Mouse (Mus musculus): ENCODE measurements around the gene Fut2.

Fut2 gene

GRCm38 (mm10) chr7:45666161-45666560 lies at the start of gene Fut2:
Gene Fut2, minus strand, starts transcription at chr7:45666394.
- in situ Hi-C loops (cut with MboI), result no loop called here

DNA sequence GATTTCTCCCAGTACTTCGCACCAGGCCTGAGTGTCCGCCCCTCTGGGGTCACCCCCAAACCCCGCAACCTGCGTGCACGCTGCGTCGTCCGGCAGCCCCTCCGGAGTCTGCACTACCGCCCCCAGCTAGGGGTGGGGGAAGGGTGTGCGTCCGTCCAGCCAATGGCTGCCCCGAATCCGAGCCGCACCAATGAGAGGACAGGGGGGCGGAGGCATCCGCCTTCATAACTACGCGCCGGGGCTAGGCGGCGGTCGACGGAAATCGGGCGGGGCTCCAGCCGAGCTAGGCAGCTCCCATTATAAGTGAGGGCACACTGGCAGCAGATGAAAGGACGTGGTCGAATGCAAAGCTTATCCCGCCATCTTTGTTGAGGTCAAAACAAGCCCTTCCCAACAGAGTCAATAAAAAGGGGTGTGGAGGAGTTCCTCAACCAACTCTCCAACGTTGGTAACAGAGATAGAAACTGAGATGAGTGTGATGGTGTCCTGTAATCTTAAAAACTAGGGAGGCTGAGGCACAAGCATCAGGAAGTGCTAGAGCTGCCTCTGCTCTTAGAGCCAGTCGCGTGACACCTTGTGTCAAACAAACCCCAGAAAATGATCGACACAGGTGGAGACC lies 49.0 kb upstream of the Fut2 start, which contains the start of gene Rpl18:
Gene Rpl18 (plus strand): TSS at position 368 of the 619 bp plus-strand sequence.
- in situ Hi-C loops (cut with MboI), result no loop called here

- in situ Hi-C loops (cut with MboI), result no loop called here
These were observed 48.5 kb upstream of the Fut2 start for GRCm38 (mm10) chr7:45714630-45715089.

- in situ Hi-C loops (cut with MboI), result no loop called here
These were observed 47.8 kb upstream of the Fut2 start for GRCm38 (mm10) chr7:45713881-45714520.

- in situ Hi-C loops (cut with MboI), result no loop called here
These were observed 47.2 kb upstream of the Fut2 start for GRCm38 (mm10) chr7:45713396-45713795.

DNA sequence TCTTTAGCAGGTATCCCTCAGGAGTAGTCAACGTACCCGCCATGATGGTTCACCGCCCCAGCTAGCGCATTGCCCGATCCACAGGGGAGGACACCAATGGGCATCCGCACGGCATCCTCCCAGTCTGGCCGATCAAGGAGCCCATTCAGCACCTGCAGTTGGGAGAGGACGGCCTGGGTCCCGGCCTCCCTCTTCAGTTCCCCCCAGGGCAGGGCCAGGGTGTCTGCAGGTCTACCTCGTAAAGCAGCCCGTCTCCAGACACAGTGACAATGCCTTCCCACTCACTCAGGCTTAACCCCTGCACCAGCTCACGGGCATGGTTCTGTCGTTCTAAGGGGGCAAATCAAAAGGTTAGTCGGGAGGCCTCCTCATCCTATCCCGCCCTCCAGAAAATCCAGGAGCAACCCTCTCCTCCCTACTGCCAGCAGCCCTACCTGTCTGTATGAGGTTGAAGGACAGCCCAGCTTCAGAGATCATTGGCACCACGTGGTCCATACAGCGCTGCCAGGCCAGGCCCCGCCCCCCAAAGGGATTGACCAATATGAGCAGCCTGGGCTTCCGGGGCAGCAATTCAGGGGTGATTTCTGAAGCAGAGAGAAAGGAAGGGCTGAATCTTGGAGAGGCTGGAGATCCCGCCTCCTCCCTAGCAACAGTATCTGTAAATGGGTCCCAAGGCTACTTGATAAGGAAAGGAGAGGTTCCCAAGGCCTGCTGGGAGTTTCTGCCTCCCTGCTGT lies 46.0 kb upstream of the Fut2 start:
- in situ Hi-C loops (cut with MboI), result no loop called here

DNA sequence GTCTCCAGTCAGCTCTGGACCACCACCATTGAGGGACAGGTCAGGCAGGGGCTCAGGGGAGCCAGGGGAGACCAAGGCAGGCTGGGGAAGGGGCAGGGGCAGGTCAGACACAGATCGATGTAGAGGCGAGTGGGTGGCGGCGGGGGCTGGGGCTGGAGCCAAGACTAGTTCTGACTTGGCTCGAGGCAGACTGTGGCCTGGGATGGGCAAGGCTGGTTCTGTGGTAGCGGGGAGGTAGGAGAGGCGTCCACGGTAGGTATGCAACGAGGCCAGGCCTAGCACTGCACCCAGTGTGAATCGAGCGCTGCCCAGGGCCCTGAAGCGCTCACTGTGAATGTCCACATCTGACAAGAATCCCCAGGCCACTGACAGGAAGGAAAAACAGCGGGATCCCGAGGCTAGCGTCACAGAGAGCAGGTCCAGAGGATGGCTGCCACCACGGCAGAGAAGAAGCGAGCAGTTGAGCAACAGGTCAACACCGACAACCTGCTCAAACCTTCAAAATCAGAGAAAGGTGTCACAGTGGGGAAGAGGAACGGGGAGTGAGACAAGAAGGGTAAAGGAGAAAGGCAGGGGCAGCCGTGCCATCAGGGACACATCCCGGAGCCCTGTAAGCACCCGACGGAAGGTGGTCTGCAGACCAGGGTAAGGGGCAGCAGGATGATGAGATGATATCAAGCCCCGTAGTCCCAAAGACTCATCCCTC lies 45.3 kb upstream of the Fut2 start:
- in situ Hi-C loops (cut with MboI), result no loop called here

DNA sequence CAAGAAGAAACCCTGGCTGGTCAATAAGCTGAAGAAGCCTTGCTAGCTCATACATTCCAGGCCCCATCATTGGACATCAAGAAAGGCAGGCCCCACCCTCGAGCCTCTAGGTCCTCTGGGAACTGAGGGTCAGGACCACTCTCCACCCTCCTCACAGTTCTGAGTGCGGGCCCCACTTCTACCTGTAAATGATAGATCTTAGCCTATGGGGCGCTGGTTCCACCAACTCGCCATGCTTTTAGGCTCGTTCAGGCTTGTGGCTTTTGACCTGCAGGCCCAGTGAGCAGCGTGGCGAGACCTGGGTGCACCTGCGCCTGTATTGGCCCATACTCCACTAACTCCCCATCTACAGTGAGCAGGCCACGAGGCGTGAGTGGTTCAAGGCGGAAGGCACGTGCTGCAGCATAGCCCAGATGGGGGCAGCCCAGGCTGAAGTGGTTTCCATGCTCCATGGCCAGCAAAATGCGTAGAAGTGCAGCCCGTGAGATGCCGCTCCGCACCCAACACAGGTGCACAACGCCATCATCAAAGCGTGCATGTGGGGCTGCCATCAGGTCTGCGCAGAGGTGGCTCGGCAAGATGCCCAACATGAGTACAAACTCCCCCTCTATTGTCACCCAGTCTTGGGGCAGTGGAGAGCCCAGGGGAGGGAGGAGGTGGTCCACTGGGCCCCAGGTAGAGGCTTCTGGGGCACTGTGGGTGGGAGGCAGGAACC lies 44.4 kb upstream of the Fut2 start:
- in situ Hi-C loops (cut with MboI), result no loop called here

GRCm38 (mm10) chr7:45709677-45710355 lies 43.6 kb upstream of the Fut2 start:
- in situ Hi-C loops (cut with MboI), result no loop called here

DNA sequence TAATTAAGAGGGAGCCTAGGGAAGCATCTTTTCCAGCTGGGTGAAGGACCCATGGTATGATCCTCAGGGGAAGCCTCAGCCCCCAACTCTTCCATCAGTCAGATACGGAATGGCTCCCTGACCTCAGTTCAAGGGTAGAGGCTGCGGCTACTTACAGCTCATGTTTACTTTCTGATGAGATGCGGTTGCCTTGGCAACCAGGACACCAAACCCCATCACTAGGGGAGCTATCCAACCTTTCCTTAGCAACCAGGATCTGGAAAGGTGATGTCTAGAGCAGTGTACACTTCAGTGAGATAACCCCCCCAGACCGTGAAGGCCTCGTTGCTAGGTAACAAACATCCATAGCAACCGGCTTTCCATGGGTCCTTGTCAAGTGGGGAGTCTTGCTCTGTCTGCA lies 42.8 kb upstream of the Fut2 start:
- in situ Hi-C loops (cut with MboI), result no loop called here

GRCm38 (mm10) chr7:45708221-45708761 lies 42.1 kb upstream of the Fut2 start:
- in situ Hi-C loops (cut with MboI), result no loop called here

DNA sequence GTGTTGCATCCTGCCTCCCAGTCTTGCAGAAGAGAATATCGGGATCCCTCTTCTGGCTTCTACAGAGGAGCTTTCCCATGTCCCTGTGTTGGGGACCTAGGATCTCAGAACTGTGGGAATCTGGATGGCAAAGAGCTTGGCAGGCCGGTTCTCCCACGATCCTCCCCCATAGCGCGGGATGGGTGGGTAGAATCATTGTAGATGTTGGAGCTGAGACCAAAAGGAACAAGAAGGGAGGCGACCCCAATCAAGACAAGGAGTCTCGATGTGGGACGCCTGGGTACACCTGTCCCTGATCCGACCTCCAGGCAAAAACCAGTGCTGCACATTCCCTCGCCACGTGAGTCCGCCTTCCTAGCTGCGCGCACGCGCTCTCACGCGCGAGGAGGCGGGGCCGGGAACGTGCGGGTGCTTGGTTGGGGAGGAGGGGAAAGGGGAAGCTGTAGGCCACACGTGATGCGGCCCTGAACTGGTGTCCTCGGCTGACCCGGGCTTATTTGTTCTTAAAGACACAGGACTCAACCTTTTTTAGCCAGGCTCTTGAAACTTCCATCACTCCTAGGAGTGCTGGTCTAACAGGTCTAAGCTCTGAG lies 41.3 kb upstream of the Fut2 start:
- in situ Hi-C loops (cut with MboI), result no loop called here

DNA sequence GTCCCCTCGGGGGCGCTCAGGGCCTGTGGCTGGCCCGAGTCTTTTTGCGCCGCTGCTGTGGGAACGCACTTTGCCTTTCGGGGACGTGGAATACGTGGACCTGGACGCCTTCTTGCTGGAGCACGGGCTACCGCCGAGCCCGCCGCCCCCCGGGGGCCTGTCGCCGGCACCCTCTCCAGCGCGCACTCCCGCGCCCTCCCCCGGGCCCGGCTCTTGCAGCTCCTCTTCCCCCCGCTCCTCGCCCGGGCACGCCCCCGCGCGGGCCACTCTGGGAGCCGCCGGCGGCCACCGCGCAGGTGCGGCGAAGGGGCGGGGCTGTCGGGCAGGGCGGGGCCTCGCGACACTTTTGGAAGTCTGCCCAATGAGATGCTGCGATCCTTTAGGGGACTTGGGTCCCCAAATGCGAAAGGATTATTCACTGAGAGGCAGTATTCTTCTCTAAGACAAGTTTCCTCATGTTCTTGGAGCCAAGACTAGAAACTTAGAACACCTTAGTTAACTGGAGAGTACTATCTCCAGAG lies 40.6 kb upstream of the Fut2 start:
- in situ Hi-C loops (cut with MboI), result no loop called here

DNA sequence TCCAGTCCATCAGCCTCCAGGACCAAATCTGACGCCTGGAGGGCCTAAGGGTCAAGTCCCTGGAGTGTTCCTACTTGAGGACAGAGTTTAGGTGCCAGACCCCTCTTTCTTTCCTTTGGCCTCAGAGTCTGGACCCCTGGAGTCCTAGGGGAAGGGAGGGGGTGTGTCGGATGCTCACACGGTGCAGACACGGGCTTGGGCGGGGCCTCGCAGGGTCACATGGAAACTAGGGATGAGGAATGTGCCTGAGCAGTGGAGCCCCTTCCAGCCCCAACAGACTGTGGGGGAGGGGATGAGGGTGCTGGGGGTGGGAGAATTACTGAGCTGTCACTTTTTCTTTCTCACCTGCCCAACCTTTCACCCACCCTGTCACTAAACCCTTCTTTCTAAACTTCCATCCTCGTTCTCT lies 39.7 kb upstream of the Fut2 start:
- in situ Hi-C loops (cut with MboI), result no loop called here

- in situ Hi-C loops (cut with MboI), result no loop called here
These were observed 39.3 kb upstream of the Fut2 start for GRCm38 (mm10) chr7:45705443-45705864.

DNA sequence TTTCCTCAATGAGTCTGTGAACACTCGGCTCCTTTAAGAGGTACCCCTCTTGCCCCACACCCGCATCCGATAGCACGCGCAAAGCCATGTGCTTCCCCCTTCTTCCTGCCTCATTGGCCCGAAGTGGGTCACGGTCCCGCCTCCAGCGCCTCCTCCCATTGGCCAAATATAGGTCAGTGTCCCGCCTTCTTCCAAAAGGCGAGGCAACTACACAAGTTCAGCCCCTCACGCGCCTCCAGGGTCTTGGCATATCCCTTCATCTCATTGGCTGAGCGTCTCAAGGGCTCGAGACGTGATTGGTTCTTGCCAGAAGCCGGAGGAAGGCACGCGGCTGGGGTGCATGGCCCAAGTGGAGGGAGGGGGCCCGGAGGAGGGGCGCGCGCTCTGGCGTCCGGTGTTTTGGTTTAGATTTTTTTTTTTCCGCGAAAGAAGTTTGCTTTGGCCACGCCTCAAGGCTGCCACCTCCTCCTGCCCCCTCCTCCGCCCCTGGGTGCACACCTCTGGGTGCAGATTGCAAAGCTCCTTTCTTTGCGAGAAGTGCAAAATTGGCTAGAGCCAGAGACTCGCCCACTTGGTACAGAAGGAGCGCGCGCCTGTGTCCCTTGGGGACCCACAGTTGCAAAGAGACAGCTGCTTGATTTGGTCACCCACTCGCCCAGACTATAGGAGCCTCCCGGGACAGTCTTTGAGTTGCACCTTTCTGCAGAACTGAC lies 38.7 kb upstream of the Fut2 start, which contains the start of gene Dbp:
Gene Dbp (plus strand): TSS at position 359 of the 713 bp plus-strand sequence.
- in situ Hi-C loops (cut with MboI), result no loop called here

DNA sequence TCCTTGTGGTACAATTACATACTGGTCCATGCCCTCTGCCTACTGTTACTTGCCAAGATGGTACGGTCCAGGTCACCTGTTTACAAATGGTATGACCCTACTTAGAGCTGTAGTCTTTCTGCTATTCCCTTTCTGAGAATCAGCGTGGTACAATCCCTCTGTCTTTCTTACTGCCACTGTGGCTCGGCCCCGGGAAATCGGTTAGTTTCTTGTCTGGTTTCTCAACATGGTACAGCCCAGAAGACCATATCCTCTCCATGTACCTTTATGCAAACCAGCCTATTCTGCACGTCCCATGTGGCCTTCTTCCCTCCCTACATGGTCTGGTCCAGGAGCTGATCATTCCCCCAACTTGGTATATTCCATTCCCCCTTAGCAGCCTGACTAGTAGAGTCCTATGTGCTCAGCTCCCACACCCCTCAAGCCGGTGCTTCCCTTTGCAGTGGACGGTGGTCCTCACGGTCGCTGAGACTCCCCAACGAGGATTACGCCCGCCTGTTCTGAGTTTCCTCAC lies 37.9 kb upstream of the Fut2 start:
- in situ Hi-C loops (cut with MboI), result no loop called here

- in situ Hi-C loops (cut with MboI), result no loop called here
These were observed 37.4 kb upstream of the Fut2 start for GRCm38 (mm10) chr7:45703521-45704033.
